Mouse (Mus musculus): ENCODE measurements around the gene Kif1a.

DNA sequence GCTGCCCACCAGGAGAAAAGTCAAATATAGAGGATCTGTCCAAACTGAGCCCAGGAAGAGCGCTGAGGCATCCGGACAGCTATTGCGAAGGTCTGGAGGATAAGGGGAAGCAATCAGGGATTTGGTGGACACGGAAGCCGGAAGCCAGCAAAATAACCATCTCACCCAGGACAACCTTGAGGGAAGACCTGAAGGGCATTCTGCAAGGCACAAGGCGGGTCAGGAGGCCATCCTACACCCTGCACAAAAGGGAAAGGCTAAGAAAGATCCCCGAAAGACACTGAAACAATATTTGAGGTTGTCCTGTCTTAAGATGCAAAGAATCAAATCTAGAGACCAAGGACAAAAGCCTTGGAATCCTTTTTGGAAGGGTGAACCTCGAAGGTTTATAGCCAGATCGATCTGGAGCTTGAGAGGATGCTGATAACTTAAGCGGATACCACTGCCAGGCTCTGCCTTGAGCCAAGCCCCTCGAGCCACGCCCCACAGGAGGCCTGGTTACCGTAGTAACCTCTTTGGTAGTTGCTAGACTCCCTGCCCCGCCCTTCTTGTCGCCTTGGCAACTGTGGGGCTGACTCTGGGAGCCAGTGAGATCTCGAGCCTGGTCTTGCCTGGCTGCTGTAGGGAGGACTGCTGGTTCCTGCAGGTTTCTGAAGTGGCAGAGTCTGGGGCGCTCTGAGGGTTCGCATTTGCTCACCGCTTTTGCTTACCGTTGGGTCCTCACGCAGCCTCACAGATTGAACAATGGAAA lies 13.1 kb upstream of the Kif1a start:
- no peak for TF ChIP-seq CTCF (IDR thresholded peaks at IDR 0.05)
- TF ChIP-seq EP300 (IDR thresholded peaks at IDR 0.05) = no peak

Data from lung, postnatal 0 days (tissue).